Mouse (Mus musculus) ES-Bruce4 (cell line): ENCODE measurements around the gene Paxx.

Experiments used
- EP300 ChIP-seq: IDR thresholded peaks from 2 replicates; pipeline ENCODE4 v1.6.1; 2011; ENCODE audit warnings: low read depth, low read length; ENCODE audit not compliant: insufficient read depth
- POLR2A ChIP-seq: IDR thresholded peaks from one replicate; pipeline ENCODE4 v1.8.1; 2011; ENCODE audit warnings: low read length; ENCODE audit not compliant: insufficient read depth

DNA sequence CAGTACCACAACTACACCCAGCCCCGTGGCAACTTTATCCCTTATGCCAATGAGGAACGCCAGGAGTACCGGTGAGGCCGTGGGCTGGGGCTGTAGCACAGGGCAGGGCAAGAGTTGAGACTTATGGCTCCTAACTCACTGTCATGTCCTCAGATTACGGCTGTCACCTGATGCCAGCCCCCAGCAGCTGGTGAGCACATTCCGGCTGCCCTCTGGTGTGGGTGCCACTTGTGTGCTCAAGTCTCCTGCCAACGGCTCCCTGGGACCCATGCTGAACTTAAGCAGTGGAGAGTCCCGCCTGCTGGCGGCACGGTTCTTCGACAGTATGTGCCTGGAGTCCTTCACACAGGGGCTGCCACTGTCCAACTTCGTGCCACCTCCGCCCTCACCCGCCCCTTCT is 18.2 kb downstream of the Paxx start:
- TF ChIP-seq EP300 = no peak
- TF ChIP-seq POLR2A = no peak
